Mouse (Mus musculus): Measurements from ENCODE around the gene Serpinb9e. TPM values are rescaled to one million over a fixed set of nuclear protein-coding genes. Genes with fewer than 3 reads are reported as not detected.
"Not testable (repeated sequence)": the region's sequence is repeated elsewhere in the genome, so short reads cannot be mapped to it uniquely, and the experiment has no call there.

Serpinb9e gene
- polyA plus RNA-seq (2014; fragmentation: Nextera tagmentation; extraction: Ambion mirVana) = not detected in 2 replicates

DNA sequence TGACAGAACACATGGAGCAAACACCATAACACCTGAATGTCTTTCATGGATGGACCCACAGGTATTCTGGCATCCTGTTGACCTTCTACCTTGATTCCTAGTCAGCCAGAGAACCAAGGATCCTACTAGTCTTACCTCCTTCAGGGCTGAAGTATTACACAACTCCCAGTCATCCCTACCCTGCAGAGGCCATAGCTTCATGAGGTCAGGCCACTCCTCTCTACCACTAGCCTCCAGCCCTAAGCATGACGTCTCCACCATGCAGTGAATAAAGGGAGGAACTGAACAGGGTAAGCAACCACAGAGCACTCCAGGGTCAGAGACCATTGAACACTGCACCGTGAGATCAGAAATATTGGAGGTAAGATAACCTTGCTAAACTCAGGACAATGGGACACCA is at the start of gene Serpinb9e:
TSS of gene Serpinb9e (plus strand) at position 301 of the 400 bp plus-strand sequence.
- H3K36me3 ChIP-seq (ENCODE audit: control insufficient read depth, insufficient read depth, low read length); ATAC-seq (ENCODE audit: low FRiP score); H3K4me2 ChIP-seq (replicated peaks; ENCODE audit: low read depth, low read length): not testable (repeated sequence)

DNA sequence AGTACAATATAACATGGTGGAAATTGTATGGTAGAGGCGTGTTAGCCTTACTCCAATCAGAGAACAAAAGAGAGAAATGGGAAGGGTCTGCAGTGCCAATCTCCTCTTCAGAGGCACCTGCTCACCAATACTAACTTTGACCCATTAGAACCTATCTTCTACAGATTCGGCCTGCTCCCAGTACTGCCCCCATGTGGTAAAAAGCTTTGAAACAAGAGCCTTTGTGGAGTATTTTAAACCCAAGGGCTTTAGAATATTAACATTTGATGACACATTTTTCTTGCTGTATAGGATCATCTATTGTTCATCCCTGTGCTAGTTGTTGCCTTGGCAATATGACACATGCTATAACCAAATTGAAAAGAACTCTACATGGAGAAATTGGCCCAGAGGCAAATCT is 49.7 kb upstream of the Serpinb9e start:
- ATAC-seq (ENCODE audit: low FRiP score) (no peak), DNase-seq (ENCODE audit: low spot score) (no peak)
- Histone ChIP-seq H3K4me3 (ENCODE audit: low read depth, low read length) (no peak overlapping the region), H3K9me3 (ENCODE audit: control insufficient read depth, low read length) (0 out of 2 replicates have a peak, but pooled peaks cover 3% of the 10 kb centered on the region), H3K27ac (ENCODE audit: low read depth, low read length) (no peak overlapping the region), H3K4me2 (replicated peaks; ENCODE audit: low read depth, low read length) (no peak overlapping the region), H3K27me3 (ENCODE audit: control insufficient read depth, insufficient read depth, low read length) (no peaks in the 10 kb centered on the region), H3K4me1 (replicated peaks; ENCODE audit: control insufficient read depth, insufficient read depth, low read length) (no peaks in the 10 kb centered on the region), H3K36me3 (ENCODE audit: control insufficient read depth, insufficient read depth, low read length) (no peaks in the 10 kb centered on the region), H3K9ac (ENCODE audit: low read depth, low read length) (no peak overlapping the region)
- 69% methylated on average over 2 of the region's 2 CpGs for WGBS

More for the DNA sequence above, at the start of gene Serpinb9e:
- not testable (repeated sequence) for DNase-seq (ENCODE audit: low spot score); H3K27ac ChIP-seq (ENCODE audit: low read depth, low read length); H3K9me3 ChIP-seq (ENCODE audit: control insufficient read depth, low read length); H3K9ac ChIP-seq (ENCODE audit: low read depth, low read length); H3K4me3 ChIP-seq (ENCODE audit: low read depth, low read length); H3K27me3 ChIP-seq (ENCODE audit: control insufficient read depth, insufficient read depth, low read length); H3K4me1 ChIP-seq (replicated peaks; ENCODE audit: control insufficient read depth, insufficient read depth, low read length)
- WGBS = 75% methylated on average over 2 of the region's 2 CpGs

GRCm38 (mm10) chr13:33308631-33309030 is 59.2 kb downstream of the Serpinb9e start:
- not testable (repeated sequence) for H3K9ac ChIP-seq (ENCODE audit: low read depth, low read length); H3K4me1 ChIP-seq (replicated peaks; ENCODE audit: control insufficient read depth, insufficient read depth, low read length); H3K27ac ChIP-seq (ENCODE audit: low read depth, low read length); ATAC-seq (ENCODE audit: low FRiP score); H3K9me3 ChIP-seq (ENCODE audit: control insufficient read depth, low read length); H3K27me3 ChIP-seq (ENCODE audit: control insufficient read depth, insufficient read depth, low read length); H3K4me3 ChIP-seq (ENCODE audit: low read depth, low read length); H3K4me2 ChIP-seq (replicated peaks; ENCODE audit: low read depth, low read length); H3K36me3 ChIP-seq (ENCODE audit: control insufficient read depth, insufficient read depth, low read length); DNase-seq (ENCODE audit: low spot score)
- 86% methylated on average over 4 of the region's 4 CpGs for WGBS

Other genes with a start within 250 kb of the Serpinb9e start
- gene Serpinb9, start 246.4 kb upstream of the Serpinb9e start, polyA plus RNA-seq (2014; fragmentation: Nextera tagmentation; extraction: Ambion mirVana) = 1.1 and 2.2 TPM in 2 replicates
- gene Serpinb9b, start 222.2 kb upstream of the Serpinb9e start, polyA plus RNA-seq (2014; fragmentation: Nextera tagmentation; extraction: Ambion mirVana) = 0.08 and 0.14 TPM in 2 replicates
- 4.1 and 6.2 TPM in 2 replicates for gene Serpinb1b, start 171.0 kb upstream of the Serpinb9e start, polyA plus RNA-seq (2014; fragmentation: Nextera tagmentation; extraction: Ambion mirVana)
- not detected in 2 replicates for gene Serpinb9c, start 89.9 kb upstream of the Serpinb9e start, polyA plus RNA-seq (2014; fragmentation: Nextera tagmentation; extraction: Ambion mirVana)
- gene Serpinb9d, start 56.7 kb upstream of the Serpinb9e start, polyA plus RNA-seq (2014; fragmentation: Nextera tagmentation; extraction: Ambion mirVana) = 0.14 TPM in 1 of 2 replicates, not detected in the other
- not detected in 2 replicates for gene Serpinb9f, start 74.5 kb downstream of the Serpinb9e start, polyA plus RNA-seq (2014; fragmentation: Nextera tagmentation; extraction: Ambion mirVana)
- not detected in 2 replicates for gene Gm11397, start 146.1 kb downstream of the Serpinb9e start, polyA plus RNA-seq (2014; fragmentation: Nextera tagmentation; extraction: Ambion mirVana)
- gene Serpinb9g, start 235.2 kb downstream of the Serpinb9e start, polyA plus RNA-seq (2014; fragmentation: Nextera tagmentation; extraction: Ambion mirVana) = not detected in 2 replicates

All from hindbrain, embryonic 11.5 days (tissue).